Comparison of ENCODE assay signal across 8 mouse cellular contexts in genomic region chr2:13792256-13793005, GRCm38 (mm10). TPM values are rescaled to one million over a fixed set of nuclear protein-coding genes. Genes with fewer than 3 reads are reported as not detected.
DNase-seq lines count a peak whose midpoint lies in the region; ATAC-seq and TF ChIP-seq lines count a peak whose summit lies in the region.

No protein-coding gene starts in this region.

- peaks cover 39% of the 10 kb centered on the region for H3K27me3 ChIP-seq in heart, embryonic 11.5 days (ENCODE audit: control insufficient read depth, insufficient read depth, low read length)
- H3K27me3 ChIP-seq in hindbrain, embryonic 13.5 days: peaks cover 46% of the 10 kb centered on the region

- peak overlapping the region; percentile 98 for H3K4me2 ChIP-seq in heart, embryonic 11.5 days
- peak overlapping the region; percentile 92 for H3K4me2 ChIP-seq in hindbrain, embryonic 13.5 days

- ATAC-seq in heart, embryonic 11.5 days (replicated peaks; ENCODE audit: insufficient number of reproducible peaks, low FRiP score, low TSS enrichment): no peak
- no peak; the same call in 1 of the 2 replicates for ATAC-seq in hindbrain, embryonic 13.5 days (ENCODE audit: low FRiP score)
- ATAC-seq in megakaryocyte-erythroid progenitor cell, adult 5-6 weeks (replicated peaks; ENCODE audit: low FRiP score, low TSS enrichment, poor library complexity, severe bottlenecking): peak; percentile 34; the same call in 1 of the 2 replicates

- no peak for DNase-seq in heart, postnatal 4 days
- DNase-seq in ES-E14 (ENCODE audit: low read depth, low spot score): no peak
- no peak for DNase-seq in layer of hippocampus, postnatal 25 days (ENCODE audit: extremely low spot score in 1 of 2, low spot score in 1 of 2)
- DNase-seq in cerebellum, postnatal 36 days: no peak
- no peak for DNase-seq in urinary bladder, adult 2 months (ENCODE audit: low spot score)

- in situ Hi-C loops in ES-E14 (cut with MboI; ENCODE audit: low sequenced_read_pairs in 2 of 2, unreplicated experiment in 2 of 2): no loop called here

- no peaks in the 10 kb centered on the region for H3K9me3 ChIP-seq in heart, embryonic 11.5 days (replicated peaks; ENCODE audit: control insufficient read depth, low read length)
- no peaks in the 10 kb centered on the region for H3K9me3 ChIP-seq in ES-E14 (ENCODE audit: control insufficient read depth, insufficient read depth, low read depth, low read length)
- H3K9me3 ChIP-seq in hindbrain, embryonic 13.5 days: no peaks in the 10 kb centered on the region

- no peak overlapping the region for H3K9ac ChIP-seq in heart, embryonic 11.5 days (ENCODE audit: low read depth, low read length)
- no peak overlapping the region for H3K9ac ChIP-seq in ES-E14 (ENCODE audit: insufficient read depth, low read depth, low read length, poor library complexity, severe bottlenecking)
- H3K9ac ChIP-seq in hindbrain, embryonic 13.5 days: peak overlapping the region; percentile 75

- peaks cover 3% of the 10 kb centered on the region; the same call in 1 of the 2 replicates for H3K4me1 ChIP-seq in heart, embryonic 11.5 days (ENCODE audit: control insufficient read depth, insufficient read depth, low read length)
- no peaks in the 10 kb centered on the region for H3K4me1 ChIP-seq in ES-E14 (ENCODE audit: control insufficient read depth in 2 of 2, insufficient read depth in 2 of 2, low read length in 2 of 2, poor library complexity in 1 of 2)
- H3K4me1 ChIP-seq in hindbrain, embryonic 13.5 days (replicated peaks): peaks cover 11% of the 10 kb centered on the region

- peak overlapping the region; percentile 63 for H3K4me3 ChIP-seq in heart, embryonic 11.5 days (ENCODE audit: low read depth, low read length)
- peak overlapping the region; percentile 68 to 75 for H3K4me3 ChIP-seq in ES-E14 (ENCODE audit: insufficient read depth in 1 of 2, low read depth in 1 of 2, low read length in 2 of 2, poor library complexity in 1 of 2, severe bottlenecking in 1 of 2)
- H3K4me3 ChIP-seq in hindbrain, embryonic 13.5 days: peak overlapping the region; percentile 68

- no peaks in the 10 kb centered on the region for H3K36me3 ChIP-seq in heart, embryonic 11.5 days (ENCODE audit: control insufficient read depth, insufficient read depth, low read length)
- no peaks in the 10 kb centered on the region for H3K36me3 ChIP-seq in ES-E14 (ENCODE audit: control insufficient read depth, insufficient read depth, low read length, poor library complexity, severe bottlenecking)
- no peaks in the 10 kb centered on the region for H3K36me3 ChIP-seq in hindbrain, embryonic 13.5 days

- WGBS in heart, embryonic 11.5 days (ENCODE audit: insufficient replicate concordance): 37% methylated on average over 13 of the region's 13 CpGs
- 40% methylated on average over 13 of the region's 13 CpGs for WGBS in hindbrain, embryonic 13.5 days

- no peak overlapping the region for H3K27ac ChIP-seq in heart, embryonic 11.5 days (ENCODE audit: low read depth, low read length)
- no peak overlapping the region for H3K27ac ChIP-seq in ES-E14 (ENCODE audit: insufficient read depth, low read depth, low read length, poor library complexity, severe bottlenecking)
- no peak overlapping the region for H3K27ac ChIP-seq in hindbrain, embryonic 13.5 days

TF ChIP-seq in ES-E14, 5 proteins besides CTCF, POLR2A, EP300 and RAD21:
- TF ChIP-seq CHD2 (IDR thresholded peaks at IDR 0.05; ENCODE audit: low read depth, low read length) (no peak), ZNF384 (IDR thresholded peaks at IDR 0.05; ENCODE audit: low read depth, low read length) (no peak), HCFC1 (IDR thresholded peaks at IDR 0.05; ENCODE audit: borderline replicate concordance, insufficient read depth, low read length) (no peak), ZC3H11A (IDR thresholded peaks at IDR 0.05; ENCODE audit: borderline replicate concordance, low read depth, low read length) (no peak), MAFK (IDR thresholded peaks at IDR 0.05; ENCODE audit: insufficient read depth, low read depth, low read length) (no peak)

RNA-seq across cellular contexts. Expression of gene St8sia6, which starts 1.4 kb away (rescaled TPM):
- 0.10 and 0.20 TPM in 2 replicates for polyA plus RNA-seq in heart, embryonic 11.5 days (2014; fragmentation: Nextera tagmentation; extraction: Ambion mirVana)
- 1 to 10 TPM in 1 of 2 experiments, under 1 TPM in 1; 0.95 to 1.2 TPM for total RNA-seq in heart, postnatal 4 days (2021)
- total RNA-seq in ES-E14 (2012; rRNA removed): 1.1 and 2.1 TPM in 2 replicates
- 0.90 and 1.5 TPM in 2 replicates for polyA plus RNA-seq in hindbrain, embryonic 13.5 days (2015; fragmentation: Nextera tagmentation; extraction: Ambion mirVana)
- total RNA-seq in megakaryocyte-erythroid progenitor cell, adult 5-6 weeks (2014; fragmentation: Nextera tagmentation): 7.7 and 9.1 TPM in 2 replicates
- 9.2 and 26.6 TPM in 2 replicates for total RNA-seq in megakaryocyte-erythroid progenitor cell, adult 5-6 weeks (2017)
- 1 to 10 TPM; 1.8 to 3.4 TPM for total RNA-seq in layer of hippocampus, postnatal 25 days (2021)
- 15.1 and 15.4 TPM in 2 replicates for polyA plus RNA-seq in urinary bladder, adult 2 months (2012; rRNA removed)
